Mouse (Mus musculus): ENCODE results near the gene Ptpn7.

- no peak for TF ChIP-seq CTCF (IDR thresholded peaks at IDR 0.05; ENCODE audit: extremely low read depth, insufficient read length, insufficient replicate concordance, low read depth, low read length)
- no peak for TF ChIP-seq POLR2A (IDR thresholded peaks at IDR 0.05; ENCODE audit: low read depth, low read length)
Observed at GRCm38 (mm10) chr1:135131560-135131959, 940 bp upstream of the Ptpn7 start.

Measured in small intestine, adult 2 months (tissue).